Mouse (Mus musculus): ENCODE data around the gene Dnaic2.

The Dnaic2 gene

DNA sequence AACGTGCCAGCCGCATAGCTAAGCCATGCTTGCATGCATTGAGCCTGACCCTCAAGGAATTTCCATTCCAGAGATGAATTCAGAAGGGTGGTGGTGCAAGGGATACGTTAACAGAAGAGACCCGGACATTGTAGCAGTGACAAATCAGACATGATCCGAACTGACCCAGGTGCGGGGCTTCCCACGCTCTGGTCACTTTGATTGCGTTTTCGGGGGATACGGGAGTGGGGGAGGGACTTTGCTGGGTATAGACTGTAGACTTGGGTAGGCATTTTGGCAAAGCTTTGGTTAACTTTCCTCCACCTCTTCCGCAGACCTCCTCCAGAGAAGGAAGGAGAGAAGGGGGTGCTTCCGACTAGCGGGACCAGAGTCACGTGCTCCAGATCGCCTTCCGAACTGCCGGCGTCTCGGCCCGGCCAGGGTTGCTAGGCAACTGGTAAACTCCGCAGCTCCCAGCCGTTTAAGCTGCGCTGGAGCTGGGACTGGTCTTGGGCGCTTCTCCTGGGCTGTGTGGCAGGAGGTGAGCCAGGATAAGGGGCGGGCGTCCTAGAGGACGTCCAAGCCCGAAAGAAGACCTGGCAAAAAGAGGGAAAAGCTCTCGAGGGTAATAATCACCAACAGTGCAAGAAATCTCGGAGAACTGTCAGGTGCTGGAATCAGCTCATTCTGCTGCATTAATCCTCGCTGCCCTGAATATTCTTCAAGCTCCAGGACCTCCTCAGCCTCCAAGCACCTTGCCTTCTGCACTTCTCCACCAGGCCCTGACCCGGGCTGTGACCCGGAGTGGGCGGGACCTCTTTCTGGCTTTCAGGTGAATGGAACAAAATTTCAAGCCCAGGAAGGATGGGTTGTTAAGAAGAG is at the start of gene Dnaic2:
Gene Dnaic2 (plus strand): TSS at position 444 of the 861 bp plus-strand sequence.
- DNase-seq (ENCODE audit: low spot score in 2 of 2), result no peak

DNA sequence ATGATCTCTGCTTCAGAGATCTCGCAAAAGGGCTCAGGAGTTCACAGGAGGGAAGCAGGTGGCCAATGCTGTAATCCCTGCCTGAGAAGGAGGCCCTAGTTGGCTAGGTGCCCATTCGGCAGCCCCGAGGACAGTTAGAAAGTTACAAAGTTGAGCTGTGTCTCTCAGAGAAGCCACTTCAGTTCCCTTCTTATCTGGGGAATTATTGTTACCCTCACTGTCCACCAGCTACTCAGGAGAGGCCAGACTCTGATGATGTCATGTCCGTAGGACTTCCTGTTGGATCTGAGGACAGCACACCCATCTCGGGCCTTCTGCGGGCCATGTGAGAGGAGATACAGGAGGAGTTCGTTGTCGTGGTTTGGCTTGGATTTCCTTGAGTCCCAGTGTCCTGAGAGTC is 47.6 kb upstream of the Dnaic2 start:
- DNase-seq (ENCODE audit: low spot score in 2 of 2), result no peak

DNA sequence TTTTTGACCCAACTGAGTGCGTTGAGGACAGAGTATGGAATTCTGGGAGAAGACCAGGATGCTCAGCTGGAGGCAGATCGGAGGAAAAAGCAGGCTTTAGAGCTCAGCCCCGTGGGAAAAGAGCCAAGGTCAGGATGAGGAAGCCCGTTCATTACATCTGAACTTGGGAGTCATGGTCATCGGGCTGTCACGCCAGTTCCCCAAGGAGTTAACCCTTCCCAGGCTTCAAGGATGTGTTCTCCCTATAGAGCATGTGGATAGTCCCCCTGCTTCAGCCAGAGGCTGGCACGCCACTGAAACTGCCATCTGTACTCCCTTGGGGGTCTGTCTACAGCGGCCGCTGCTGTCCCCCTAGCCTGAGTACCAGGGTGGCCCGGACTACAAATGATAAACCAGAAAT is 46.9 kb upstream of the Dnaic2 start:
- DNase-seq (ENCODE audit: low spot score in 2 of 2), result no peak

GRCm38 (mm10) chr11:114681054-114681453 is 46.2 kb upstream of the Dnaic2 start:
- no peak for DNase-seq (ENCODE audit: low spot score in 2 of 2)

- no peak for DNase-seq (ENCODE audit: low spot score in 2 of 2)
Measured at GRCm38 (mm10) chr11:114682321-114682900, 44.8 kb upstream of the Dnaic2 start.

- no peak for DNase-seq (ENCODE audit: low spot score in 2 of 2)
Measured at GRCm38 (mm10) chr11:114683029-114683721, 44.0 kb upstream of the Dnaic2 start.

DNA sequence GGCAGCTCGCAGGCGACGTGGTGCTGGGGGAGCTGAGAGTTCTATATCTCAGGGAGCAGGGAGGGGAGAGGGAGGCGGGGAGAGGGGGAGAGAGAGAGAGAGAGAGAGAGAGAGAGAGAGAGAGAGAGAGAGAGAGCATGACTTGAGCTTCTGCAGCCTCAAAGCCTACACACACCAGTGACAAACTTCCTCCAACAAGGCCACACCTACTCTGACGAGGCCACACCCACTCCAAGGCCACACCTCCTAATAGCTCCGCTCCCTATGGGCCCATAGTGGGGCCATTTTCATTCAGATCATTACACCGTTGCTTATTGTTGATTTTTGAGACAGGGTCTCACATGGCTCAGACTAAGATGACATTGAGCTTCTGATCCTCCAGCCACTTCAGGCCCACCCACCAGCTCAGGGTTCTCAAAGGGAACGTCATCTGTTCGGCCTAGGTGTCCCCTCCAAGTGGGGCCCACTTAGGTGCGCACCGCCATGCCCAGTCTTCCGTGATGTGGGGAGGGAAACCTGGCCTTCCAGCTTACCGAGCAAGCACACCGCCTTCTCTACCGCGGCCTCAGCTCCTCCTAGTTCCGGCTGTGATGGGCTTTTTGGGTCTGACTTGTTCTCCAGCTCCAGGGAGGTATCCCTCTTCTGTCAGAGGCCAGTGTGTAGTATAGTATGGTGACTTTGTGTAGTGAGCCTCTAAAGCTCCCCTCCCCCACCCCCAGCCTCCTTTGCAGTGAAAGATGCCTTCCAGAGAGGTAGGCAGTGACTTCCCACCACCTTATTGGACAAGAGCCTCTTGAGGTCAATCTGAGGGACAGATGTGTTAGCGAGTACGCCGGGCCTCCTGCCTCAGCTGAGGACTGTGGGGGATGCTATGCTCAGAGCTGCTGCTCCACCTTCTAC is 43.2 kb upstream of the Dnaic2 start:
- DNase-seq (ENCODE audit: low spot score in 2 of 2), result no peak

GRCm38 (mm10) chr11:114684627-114685373 is 42.4 kb upstream of the Dnaic2 start:
- DNase-seq (ENCODE audit: low spot score in 2 of 2), result no peak

GRCm38 (mm10) chr11:114685526-114686040 is 41.6 kb upstream of the Dnaic2 start:
- no peak for DNase-seq (ENCODE audit: low spot score in 2 of 2)

GRCm38 (mm10) chr11:114686221-114686959 is 40.8 kb upstream of the Dnaic2 start:
- DNase-seq (ENCODE audit: low spot score in 2 of 2), result no peak

DNA sequence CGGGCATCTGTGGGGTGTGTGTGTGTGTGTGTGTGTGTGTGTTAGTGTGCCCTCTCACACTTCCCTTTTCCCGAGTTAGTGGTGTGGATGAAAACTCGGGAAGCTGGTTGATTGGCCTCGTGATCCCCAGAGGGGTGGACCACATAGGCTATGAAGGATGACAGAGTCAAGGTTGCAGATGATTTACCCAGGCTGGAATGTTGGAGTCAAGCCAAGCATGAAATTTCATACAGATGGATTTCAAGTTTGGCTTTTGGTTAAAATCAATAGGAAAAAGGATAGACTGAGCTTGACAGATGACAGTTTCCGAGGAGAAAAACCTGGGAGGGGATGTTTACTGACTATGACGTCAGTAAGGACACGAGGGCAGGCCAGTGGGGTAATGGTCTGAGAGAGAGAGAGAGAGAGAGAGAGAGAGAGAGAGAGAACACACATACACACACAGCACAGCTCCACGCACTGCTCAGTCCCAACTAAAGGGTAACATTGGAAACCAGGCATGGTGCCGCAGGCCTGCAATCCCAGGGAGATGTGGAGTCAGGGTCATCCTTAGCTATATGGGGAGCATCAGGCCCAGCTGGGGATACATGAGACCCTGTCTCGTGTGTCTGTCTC is 39.5 kb upstream of the Dnaic2 start:
- DNase-seq (ENCODE audit: low spot score in 2 of 2), result no peak

- DNase-seq (ENCODE audit: low spot score in 2 of 2), result no peak
Measured at GRCm38 (mm10) chr11:114688729-114689128, 38.5 kb upstream of the Dnaic2 start.

GRCm38 (mm10) chr11:114690192-114690591 is 37.0 kb upstream of the Dnaic2 start:
- no peak for DNase-seq (ENCODE audit: low spot score in 2 of 2)

GRCm38 (mm10) chr11:114691454-114692182 is 35.6 kb upstream of the Dnaic2 start:
- no peak for DNase-seq (ENCODE audit: low spot score in 2 of 2)

DNA sequence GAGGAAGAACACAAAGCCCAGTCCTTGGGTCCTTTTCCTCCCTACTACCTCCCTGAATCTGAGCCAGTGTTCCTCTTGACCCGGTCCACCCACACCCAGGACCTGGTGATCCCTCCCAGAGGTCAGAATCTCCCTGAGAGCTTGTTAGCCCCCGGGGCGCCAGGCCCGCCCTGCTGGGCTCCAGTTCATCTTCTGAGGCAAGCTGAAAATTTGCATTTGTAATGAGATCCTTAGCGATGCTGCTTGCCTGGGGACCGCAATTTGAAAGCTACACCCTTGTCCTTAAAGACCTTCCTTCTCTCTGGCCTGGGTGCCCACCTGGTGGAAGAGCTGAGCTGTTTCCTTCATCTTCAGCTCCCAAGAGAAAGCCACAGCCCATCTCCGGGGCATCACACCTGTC is 34.6 kb upstream of the Dnaic2 start:
- DNase-seq (ENCODE audit: low spot score in 2 of 2), result no peak

DNA sequence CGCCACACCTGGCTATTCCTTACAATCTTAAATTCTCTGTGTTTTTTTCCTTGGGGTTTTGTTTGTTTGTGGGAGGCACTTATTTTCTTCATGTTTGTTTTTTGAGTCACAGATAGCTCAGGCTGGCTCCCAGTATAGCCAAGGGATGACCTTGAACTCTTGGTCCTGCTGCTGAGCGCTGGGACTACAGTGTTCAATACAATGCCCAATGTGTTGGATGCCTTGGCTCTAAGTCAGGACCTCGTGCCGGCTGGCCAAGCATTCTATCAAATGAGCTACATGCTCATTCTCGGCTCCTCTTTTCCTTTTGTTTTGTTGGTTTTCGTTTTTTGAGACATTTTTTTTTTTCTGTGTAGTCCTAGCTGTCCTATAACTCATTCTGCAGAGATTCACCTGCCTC is 33.8 kb upstream of the Dnaic2 start:
- DNase-seq (ENCODE audit: low spot score in 2 of 2), result no peak

GRCm38 (mm10) chr11:114694451-114694850 is 32.8 kb upstream of the Dnaic2 start:
- DNase-seq (ENCODE audit: low spot score in 2 of 2), result no peak

DNA sequence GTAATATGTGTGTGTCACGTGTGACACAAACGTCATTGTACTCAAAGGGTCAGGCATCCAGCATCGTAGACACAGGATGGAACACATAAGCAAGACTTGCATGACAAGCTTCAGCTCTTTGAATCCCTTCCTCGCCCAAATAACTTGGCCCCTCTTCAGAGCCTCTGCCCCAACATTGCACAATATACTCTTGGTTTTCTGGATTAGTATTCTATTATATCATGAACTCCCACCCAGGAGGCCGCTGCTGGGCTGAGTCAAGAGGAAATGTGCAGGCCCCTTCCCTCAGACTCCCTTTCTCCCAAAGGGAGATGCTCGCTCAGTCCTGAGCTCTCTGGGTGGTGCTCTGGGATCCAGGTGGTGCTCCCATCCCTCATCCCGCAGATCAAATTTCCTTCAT is 28.7 kb upstream of the Dnaic2 start:
- no peak for DNase-seq (ENCODE audit: low spot score in 2 of 2)

DNA sequence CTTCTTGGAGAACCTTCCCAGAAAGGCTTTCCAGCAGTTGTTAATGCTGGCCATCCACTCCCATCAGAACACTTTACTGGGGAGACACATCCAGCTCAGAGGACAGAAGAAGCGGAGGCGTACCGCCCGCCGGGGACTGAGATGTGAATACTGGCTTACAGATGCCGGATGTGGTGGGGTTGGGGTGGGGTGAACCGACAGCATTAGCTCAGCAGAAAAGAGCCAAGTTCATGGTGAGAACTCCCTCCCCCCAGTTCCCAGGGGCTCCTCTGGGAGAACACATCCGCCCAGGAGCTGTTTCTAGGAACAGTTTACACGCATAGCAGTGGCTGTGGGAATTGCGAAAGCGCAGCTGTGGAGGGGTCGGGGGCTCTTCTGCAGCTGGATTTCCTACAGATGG is 27.7 kb upstream of the Dnaic2 start:
- DNase-seq (ENCODE audit: low spot score in 2 of 2), result no peak

Measured in spleen, postnatal 14 days (tissue).